Mouse (Mus musculus) regulatory T cell (primary cell): ENCODE data around the gene S1pr5.
"Not testable (repeated sequence)": the region's sequence is repeated elsewhere in the genome, so short reads cannot be mapped to it uniquely, and the experiment has no call there.

Experiments
- in situ Hi-C: fragments of 300-600 bp; cut with MboI, MseI; formaldehyde crosslinking; loops from one replicate; pipeline ENCODE4 v1.15.1; 2025; ENCODE audit warnings: high pct_unique_total_duplicates

The S1pr5 gene

GRCm38 (mm10) chr9:21237368-21238003 is 10.8 kb downstream of the S1pr5 start:
- in situ Hi-C loops: no loop called here

DNA sequence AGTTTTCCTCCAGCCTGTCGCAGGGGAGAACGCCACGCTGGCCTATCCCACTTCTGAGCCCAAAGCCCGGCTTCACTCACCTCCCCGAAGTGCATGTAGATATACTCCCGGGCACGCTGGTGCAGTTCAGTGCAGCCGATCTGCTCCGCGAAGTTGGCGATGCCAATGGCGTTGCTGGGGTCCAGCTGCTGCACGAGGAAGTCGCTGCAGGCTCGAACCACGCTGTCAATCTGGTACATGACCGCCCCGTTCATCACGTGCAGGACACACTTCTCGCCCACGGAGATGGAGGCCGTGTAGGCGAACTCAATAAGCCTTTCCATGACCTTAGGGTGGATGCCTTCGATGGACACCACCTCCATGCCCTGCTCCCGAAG is 11.3 kb downstream of the S1pr5 start:
- in situ Hi-C loops: no loop called here

DNA sequence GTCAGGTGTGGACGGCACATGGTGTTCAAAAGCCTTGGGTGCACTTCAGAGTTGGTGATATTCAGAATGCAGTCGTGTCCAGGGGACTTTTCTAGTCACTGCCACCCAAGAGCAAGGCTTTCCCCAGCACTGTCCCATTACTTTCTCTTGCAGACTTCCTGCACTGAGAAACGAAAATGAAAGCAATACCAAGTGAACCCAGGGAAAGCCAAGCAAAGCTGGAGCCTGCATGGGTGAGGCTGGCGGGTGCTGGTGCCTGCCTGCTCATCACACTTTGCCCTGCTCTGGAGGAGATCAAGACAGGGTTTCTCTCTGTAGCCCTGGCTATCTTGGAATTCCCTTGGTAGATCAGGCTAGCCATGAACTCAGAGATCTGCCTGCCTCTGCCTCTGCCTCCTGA is 12.9 kb downstream of the S1pr5 start:
- in situ Hi-C loops: no loop called here

- in situ Hi-C loops: no loop called here
Observed at GRCm38 (mm10) chr9:21233805-21234204, 14.4 kb downstream of the S1pr5 start.

- in situ Hi-C loops: no loop called here
Observed at GRCm38 (mm10) chr9:21233366-21233765, 14.9 kb downstream of the S1pr5 start.

DNA sequence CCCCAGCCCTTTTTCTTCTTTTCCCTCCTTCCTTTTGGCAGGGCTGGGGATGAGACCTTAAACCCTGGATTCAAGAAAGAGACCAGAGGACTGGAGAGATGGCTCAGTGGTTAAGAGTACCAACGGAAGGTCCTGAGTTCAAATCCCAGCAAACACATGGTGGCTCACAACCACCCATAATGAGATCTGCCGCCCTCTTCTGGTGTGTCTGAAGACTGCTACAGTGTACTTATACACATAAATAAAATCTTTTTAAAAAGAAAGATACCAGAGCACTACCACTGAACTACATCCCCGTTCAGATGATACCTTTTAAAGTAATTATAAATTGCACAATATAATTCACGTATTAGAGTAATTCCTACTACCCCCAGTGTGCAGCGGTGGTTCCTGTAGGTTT is 15.4 kb downstream of the S1pr5 start:
- in situ Hi-C loops: no loop called here

DNA sequence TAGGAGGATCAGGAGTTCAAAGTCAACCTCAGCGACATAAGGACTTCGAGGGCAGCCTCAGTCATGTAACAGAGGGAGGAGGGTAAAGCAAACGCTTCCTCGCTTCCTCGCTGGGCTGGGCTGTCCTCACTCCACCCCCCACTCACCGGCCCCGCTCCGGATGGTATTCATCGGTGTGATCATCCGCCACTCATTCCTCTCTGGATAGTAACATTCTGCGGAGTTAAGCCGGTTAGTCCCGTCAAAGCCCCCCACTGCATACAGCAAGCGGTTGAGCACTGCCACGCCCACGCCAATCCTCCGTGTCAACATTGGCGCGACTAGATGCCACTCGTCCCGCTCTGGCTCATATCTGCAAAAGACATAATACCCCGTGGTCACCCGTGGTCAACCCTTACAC is 16.7 kb downstream of the S1pr5 start:
- in situ Hi-C loops: no loop called here

- in situ Hi-C loops: no loop called here
Observed at GRCm38 (mm10) chr9:21227342-21227741, 20.9 kb downstream of the S1pr5 start.

GRCm38 (mm10) chr9:21225415-21225758 is 22.9 kb downstream of the S1pr5 start:
- in situ Hi-C loops: no loop called here

DNA sequence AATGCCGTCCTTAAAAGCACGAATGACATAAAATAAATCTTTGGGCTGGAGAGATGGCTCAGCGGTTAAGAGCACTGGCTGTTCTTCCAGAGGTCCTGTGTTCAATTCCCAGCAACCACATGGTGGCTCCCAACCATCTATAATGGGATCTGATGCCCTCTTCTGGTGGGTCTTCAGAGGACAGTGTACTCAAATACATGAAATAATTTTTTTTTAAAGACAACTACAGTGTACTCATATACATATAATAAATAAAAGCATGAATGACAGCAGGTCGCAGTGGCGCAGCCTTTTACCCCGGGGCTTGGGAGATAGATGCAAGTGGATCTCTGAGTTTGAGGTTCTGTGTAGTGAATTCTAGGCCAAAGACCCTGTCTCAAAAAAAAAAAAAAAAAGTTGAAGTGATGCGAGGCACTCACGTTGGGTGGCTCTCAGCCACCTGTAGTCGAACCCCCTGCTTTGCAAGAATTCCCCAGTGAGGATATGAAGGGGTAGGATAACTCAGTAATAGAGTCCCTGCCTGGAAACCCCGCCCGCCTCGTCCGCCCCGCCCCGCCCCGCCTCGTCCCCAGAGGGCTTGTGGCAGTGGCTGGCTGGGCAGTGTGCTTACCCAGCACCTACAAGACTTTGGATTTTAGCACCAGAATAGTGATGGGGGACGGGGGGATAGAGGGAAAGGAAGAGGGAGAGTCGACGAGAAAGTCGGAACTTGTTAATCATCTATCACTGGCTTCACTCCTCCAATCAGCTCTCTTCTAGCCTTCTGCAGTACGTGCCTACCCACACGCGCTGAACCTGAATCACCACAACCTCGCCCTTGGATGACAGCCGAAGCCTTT is 23.4 kb downstream of the S1pr5 start:
- in situ Hi-C loops: no loop called here

GRCm38 (mm10) chr9:21223906-21224305 is 24.3 kb downstream of the S1pr5 start:
- in situ Hi-C loops: no loop called here

- in situ Hi-C loops: not testable (repeated sequence)
Observed at GRCm38 (mm10) chr9:21223490-21223889, 24.8 kb downstream of the S1pr5 start.

- in situ Hi-C loops: no loop called here
Observed at GRCm38 (mm10) chr9:21221383-21221929, 26.8 kb downstream of the S1pr5 start.

- in situ Hi-C loops: no loop called here
Observed at GRCm38 (mm10) chr9:21220490-21221382, 27.5 kb downstream of the S1pr5 start.

GRCm38 (mm10) chr9:21219820-21220219 is 28.4 kb downstream of the S1pr5 start:
- in situ Hi-C loops: no loop called here

- in situ Hi-C loops: no loop called here
Observed at GRCm38 (mm10) chr9:21216050-21216841, 32.0 kb downstream of the S1pr5 start.

DNA sequence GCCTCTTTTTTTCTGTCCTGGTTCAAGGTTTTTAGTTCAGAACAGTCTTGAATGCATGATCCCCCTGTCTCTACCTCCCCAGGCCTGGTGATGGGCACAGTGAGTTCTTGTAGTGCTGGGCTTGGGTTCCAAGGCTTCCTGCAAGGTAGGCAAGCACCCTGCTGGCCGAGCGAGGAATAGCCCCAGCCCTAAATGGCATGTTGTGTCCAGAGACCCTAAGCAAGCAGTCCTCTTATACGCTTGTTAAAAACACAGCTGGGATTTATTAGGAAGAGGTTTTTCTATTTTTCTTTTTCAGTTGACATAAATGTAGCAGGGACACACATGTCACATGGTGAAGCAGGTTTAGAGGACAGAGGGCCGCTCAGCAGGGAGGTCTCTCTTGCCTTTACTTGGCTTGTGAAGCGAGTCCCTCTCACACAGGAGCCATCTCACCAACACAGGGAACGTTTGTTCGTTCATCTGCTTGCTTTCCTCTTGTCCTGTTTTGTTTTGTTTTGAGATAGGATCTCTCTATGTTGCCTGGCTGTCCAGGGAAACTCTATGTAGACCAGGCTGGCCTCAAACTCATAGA is 34.5 kb downstream of the S1pr5 start:
- in situ Hi-C loops: no loop called here

DNA sequence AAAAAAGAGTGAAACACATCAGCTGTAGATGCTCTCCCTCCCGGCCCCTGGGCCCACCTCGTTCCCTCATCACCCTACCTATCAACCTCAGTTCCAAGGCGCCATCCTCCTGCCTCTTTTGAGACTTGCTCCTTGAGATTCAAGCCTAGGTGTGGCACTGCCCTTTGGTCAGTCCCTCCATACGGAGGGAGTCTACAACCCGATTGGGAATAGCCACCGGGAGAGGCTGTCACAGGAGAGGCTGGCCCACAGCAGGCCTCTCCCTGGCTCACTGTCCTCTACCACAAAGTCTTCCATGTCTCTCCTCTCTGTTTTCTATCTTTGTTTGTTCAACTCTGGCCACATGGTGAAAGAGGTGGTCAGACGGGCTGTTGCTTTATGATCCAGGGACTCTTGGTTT is 36.6 kb downstream of the S1pr5 start:
- in situ Hi-C loops: no loop called here

- in situ Hi-C loops: no loop called here
Observed at GRCm38 (mm10) chr9:21210821-21211220, 37.4 kb downstream of the S1pr5 start.

- in situ Hi-C loops: no loop called here
Observed at GRCm38 (mm10) chr9:21208626-21209025, 39.6 kb downstream of the S1pr5 start.

- in situ Hi-C loops: no loop called here
Observed at GRCm38 (mm10) chr9:21206848-21207247, 41.4 kb downstream of the S1pr5 start.
